Mouse (Mus musculus) cerebellum, postnatal 4 days (tissue): ENCODE measurements around the gene Sulf2.

Source experiments
- DNase-seq, 2 experiments: peaks; one replicate each; pipeline ENCODE4 v3.0.0; 2022; ENCODE audit warnings: low spot score in 2 of 2, mixed read lengths in 1 of 2

Gene Sulf2

DNA sequence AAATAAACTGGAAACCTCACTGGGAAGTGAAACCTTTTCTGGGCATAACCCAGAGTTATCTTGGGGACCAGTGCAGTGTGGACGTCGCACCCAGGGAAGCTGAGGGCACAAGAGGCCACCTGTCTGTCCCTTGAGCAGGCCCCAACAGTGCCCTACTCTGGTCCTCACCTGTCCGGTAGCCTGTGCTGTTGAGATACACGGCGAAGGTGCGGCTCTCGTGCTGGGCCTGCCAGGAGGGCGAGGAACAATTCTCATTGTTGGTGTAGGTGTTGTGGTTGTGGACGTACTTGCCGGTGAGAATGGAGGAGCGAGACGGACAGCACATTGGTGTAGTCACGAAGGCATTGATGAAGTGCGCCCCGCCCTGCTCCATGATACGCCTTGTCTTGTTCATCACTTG, 38.8 kb downstream of the Sulf2 start:
- no peak for DNase-seq

DNA sequence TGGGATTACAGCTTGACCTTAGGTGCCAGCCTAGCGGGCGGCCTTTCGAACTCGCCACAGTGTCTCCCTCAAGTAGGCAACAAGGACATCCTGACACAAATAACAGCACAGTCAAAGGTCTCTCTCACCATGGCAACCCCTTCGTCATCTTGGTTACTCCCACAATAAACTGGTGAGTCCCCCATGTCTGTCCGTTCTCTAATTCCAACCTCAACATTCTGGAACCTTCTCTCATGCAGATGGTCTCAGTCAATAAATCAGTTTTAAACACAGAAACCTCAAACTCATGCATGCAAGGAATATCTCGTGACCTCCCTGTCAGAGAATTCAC, 39.2 kb downstream of the Sulf2 start:
- DNase-seq = no peak

DNA sequence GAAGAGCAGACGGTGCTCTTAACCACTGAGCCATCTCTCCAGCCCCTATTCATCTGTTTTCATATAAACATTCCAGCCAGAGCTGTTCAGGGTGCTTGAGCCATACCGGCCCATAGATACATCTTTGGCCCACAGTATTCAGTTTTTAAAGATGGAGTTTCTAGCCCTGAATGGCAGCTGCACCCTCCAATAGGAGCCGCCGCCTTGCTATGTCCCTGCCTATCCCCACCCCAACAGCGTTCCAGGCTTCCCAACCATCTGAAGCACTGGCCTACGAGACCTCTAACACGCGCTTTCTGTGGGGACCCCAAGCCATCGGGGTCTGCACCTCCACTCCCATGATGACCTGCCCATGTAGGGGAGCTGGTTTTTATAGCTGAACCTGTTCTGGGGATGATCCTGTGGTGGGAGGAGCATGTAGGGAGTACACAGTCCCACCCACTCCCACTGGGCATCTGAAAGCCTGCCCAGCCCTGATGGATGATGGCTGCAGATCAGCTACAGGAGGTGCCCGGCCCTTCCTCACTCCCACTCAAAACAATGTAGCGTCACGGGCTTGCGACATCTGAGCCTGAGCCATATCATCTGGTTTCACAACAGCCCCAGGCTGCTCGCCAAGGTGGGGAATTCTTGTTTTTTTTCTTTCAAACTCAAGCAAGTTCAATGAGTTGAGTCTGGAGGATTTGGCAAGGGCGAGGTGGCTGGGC, 39.7 kb downstream of the Sulf2 start:
- DNase-seq = no peak

DNA sequence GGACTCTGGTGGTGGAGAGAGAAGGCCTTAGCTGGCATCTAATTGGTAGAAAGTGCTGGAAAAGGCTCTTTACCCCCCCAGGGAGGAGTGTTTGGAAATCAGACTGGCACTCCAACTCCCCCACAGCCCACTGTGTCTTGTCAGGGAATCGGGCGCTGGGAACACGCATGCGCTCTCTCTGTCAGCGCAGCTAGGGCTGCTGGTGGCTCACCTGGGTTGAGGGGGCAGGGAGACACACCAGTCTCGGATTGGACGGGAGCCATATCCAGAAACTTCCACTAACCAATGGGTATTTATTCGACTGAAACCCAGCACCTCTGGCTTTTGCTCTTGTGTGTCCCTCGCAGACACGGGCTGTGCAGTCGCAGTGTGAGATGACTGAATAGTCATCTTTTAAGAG, 42.5 kb downstream of the Sulf2 start:
- DNase-seq = no peak

DNA sequence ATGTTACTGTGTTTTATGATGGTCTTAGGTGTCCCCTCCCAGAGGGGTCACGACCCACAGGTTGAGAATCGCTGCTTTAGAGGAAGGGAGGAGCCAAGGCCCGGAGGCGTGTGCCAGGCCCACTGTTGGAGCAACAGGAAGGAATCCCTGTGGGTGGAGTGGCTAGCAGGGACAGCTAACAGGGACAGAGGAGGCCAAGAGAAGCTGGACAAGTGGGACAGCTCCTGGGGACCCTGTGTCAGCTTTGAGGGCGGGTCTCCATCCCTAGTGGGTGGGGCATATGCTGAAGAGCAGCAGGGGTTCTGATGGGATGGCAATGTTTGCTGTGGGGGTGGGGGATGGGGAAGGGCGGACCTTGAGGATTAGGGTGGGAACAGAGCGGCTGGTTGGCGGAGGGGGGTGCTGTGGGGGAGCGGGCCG, 43.6 kb downstream of the Sulf2 start:
- DNase-seq = no peak

DNA sequence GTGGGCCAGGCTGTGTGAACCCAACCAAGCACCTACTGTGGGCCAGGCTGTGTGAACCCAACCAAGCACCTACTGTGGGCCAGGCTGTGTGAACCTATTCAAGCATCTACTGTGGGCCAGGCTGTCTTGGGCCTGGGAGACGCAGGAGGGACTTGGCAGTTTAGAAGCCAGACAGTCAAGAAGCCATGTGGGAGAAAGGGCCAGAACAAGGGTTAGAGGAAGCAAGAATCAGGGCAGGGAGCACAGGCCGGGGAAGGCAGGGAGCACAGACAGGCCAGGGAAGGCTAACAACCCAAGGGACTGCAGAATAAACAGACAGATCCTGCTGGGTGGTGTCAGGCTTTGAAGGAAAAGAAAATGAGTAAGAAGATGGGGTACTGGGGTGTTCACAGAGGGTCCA, 44.2 kb downstream of the Sulf2 start:
- no peak for DNase-seq

DNA sequence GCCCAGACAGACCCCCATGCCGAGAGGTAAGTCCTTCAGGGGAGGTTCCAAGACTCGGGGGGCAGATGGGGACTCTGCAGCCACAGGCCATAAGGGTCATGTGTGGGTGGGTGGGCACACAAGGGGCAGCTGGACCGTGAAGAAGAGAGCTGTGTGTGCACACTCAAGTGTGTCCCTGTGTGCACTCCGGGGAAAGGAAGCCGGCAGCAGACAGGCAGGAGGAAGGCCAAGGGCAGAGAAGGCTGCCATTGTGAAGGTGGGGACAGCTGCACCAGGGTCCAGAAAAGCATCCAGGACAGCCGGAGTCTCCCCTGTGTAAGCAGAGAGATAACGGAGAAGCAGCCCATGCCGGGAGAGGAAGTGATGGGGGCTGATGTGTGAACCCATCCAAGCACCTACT, 44.7 kb downstream of the Sulf2 start:
- no peak for DNase-seq

DNA sequence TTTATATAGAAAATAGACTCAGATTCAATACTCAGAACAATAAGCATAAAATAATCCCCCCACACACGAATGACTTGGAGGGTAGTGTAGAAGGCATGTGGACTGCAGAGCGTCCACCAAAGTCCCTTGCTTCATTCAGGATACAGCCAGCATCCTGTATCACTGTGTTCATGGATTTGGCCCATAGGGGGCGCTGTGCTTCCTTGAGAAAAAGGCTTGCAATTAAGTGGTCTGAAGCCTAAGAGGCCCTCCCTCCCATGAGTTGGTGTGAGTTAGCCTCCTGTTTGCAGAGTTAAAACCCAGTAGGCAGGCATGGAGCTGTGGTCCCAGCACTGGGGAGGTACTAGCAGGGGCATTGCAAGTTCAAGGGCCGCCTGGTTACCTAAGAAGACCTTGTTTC, 47.1 kb downstream of the Sulf2 start:
- DNase-seq = peak; percentile 79 to 86

DNA sequence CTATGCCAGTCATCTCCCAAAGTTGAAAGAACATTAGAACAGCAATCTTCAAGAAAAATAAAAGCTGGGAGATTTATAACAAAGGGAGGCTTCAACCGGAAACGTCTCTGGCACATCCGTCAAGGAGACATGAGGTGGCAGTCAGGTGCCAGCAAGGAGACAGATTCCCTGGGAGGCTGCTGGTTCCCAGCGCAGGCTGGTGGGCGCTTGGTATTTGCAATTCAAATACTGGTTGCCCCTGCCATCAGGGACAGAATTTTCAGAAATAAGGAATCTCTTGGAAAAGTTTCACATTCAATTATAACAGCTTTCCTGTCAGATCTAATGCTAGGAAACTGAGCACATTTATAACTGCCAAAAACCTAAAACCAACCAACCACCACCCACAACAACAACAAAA, 47.6 kb downstream of the Sulf2 start:
- DNase-seq = no peak

DNA sequence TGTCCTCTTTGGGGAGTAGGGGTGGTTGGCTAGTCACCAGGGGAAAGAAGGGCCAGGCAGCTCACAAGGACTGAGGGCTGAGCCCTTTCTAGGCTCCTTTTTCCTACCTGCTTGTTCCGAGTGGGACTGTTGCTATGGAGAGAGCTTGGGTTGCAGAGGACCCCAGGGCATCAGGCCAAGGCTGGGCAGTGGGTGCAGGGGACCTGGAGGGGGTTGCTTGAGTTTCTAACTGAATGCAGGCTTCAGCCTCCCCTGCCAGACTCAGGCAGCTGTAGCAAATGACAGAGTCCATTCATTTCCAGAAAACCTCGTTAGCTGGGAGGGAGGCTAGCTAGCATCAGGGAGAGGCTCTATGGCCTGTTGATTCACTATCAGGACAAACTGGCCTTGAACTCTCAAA, 48.8 kb downstream of the Sulf2 start:
- DNase-seq = peak in 1 of 2 experiments; percentile 23

DNA sequence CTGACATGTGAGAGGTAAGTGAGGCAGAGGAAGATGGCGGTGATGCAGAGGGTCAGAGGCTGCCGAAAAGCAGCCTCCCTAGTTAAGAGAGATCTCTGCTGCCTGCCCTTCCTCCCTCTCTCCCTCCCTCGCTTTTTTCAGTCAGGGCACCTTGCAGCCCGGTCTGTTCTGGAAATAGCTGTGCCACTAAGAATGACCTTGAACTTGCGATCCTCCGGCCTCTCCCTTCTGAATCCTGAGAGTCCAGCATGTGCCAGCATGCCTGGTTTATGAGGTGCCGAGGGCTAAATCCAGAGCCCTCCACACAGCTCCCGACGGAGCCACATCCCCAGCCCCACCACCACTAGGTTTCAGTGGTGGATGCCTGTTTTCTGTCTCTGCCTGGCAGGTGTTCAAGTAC, 49.6 kb downstream of the Sulf2 start:
- DNase-seq = no peak

DNA sequence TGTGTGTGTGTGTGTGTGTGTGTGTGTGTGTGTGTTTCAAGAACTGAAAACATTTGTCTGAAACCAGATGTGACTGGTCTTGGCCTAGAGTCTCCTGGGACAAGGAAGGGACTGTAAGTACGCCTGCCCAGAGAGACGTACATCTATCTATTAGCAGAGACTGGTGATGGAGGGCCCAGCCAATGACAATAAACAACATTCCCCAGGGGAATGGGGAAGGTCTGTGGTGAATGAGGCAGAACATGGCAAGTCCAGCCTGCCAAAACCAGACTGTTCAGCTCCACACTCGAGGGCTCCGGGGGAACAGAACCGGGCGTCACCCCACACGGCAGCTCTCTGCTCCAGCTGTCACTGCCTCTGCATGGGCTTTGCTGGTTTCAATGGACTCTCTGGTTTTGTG, 52.6 kb downstream of the Sulf2 start:
- DNase-seq = no peak

DNA sequence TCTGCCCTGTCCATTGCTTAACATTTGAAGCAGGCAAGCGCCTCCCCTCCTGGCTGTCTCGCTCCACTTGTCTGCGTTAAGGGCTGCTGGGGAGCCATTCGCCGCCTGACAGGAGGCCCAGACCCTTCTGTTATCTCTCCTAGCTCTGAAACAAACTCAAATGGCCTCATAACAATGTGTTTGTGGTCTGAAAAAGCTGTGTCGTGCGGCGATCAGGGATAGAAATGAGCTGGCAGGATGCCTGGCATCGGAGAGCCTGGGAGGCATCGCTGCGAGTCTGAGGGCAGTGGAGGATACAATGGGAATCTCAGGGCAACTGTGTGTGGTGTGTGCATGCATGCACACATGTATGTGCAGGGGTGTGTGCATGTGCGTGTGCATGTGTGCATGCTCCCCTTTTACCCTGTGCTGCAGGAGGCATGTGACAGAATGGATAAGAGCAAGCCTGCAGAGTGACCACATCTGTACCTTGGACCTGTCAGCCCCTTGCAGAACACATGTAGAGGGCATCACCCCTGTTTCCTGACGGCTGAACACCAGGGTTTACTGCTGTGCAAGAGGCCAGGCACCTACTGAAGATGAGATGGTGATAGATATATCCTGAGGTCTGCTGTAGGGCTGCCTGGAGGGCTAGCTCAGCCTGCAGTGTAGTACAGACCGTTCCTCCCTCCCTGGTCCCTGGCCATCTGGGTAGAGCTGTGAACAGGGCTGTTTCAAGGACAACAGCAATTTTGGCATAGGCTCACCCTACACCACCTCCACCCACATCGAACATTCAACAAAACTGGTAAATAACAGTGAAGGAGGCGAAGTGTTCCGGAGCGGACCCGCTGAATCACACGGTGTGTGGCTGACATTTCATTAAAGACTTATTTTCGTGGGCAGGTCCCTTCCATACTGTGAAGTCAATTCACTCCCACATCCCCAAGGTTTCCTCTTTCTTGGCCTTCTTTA, 54.9 kb downstream of the Sulf2 start:
- no peak for DNase-seq

DNA sequence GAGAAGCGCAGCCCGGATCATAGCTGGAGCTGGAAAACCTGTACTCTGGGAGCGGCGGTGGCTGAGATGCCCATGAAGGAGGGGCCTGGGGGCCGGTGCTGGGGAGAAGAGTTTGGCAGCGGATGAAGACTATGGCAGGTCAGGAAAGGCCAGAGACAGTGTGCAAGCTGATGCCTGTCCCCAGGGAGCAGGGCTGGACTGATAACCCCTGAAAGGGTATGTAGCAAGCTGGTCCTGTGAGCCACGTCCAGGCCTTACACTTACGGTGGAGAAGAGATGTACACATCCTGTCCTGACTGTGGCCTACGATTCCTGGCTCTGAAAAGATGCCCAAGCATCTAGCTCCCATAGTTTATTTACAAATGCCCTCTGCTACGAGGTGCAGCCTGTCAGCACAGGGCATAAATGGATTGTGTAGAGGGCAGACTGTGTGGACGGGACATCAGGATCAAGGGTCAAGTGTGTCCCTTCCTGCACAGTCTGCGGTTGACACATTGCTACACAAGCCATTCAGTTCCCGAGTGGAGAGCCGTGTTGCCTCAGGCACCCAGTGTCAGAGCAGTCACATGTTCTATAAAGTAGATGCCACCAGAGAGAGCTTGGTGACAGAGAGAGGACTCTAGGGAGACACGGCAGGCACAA, 57.0 kb downstream of the Sulf2 start:
- no peak for DNase-seq

DNA sequence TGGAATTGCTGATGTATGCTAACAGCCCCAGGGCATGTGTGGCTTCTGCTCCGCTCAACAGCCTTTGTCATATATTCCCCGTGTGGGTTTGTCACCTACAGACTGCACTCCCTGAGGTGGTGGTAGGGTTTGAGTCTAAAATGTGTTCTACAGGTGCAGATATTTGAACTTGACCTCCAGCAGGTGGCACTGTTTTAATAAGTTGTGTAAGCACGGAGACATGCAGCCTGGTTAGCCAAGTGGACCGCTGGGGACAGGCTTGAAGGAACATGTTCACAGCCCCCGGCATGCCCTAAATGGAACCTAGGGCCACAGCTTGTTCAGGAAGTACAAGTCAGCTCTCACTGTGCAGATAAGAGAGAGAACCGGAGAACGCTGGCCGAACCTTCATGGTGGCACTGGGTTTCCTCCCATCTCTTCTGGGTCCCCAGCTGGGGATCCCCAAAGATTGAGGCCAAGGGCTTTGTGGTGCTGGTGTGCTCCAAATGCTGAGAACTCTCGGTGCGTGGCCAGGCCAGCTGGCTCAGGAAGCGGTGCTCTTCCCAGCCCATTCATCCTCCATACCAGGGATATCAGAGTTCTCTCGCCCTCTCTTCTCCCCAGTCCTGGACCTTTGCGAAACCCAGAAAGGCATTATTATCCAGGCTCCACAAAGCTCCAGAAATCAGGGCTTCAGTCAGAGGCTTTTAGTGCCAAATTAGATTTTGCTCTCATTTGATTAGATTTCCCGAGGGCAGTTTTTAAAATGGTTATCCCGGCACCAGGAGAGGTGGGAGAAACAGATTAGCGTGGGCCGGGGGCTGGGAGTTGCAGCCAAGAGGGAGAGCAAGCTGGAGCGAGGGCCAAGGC, 57.8 kb downstream of the Sulf2 start:
- no peak for DNase-seq

DNA sequence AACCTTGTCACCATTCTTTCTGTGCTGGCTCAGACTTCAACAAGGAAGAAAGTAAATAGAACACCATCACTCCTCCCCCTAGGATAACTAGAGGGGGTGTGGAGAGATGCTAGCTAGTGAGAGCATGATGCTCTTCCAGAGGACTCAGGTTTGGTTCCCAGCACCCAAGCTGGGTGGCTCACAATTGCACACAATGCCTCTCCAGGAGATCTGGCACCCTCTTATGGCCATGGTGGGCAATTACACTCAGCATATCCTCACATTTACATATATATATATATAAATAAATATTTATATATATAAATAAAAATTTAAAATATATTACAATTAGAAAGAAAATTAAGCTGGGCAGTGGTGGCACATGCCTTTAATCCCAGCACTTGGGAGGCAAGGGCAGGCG, 58.6 kb downstream of the Sulf2 start:
- no peak for DNase-seq

DNA sequence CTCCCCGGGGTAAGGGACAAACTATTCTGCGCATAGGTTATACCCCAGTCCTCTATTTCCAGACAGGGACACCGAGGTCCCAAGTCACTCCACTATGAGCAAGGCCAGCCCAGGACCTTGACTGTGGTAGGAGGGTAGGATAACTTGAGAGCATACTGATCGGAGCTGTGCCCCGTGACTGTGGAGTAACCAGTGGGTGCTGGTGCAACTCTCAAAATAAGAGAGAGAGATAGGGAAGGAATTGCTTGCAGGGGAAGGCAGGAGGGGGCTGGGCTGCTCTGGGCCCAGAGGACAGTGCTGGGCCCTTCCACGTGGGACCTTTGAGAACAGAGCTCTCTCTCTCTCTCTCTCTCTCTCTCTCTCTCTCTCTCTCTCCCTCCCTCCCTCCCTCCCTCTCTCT, 59.2 kb downstream of the Sulf2 start:
- DNase-seq = no peak

DNA sequence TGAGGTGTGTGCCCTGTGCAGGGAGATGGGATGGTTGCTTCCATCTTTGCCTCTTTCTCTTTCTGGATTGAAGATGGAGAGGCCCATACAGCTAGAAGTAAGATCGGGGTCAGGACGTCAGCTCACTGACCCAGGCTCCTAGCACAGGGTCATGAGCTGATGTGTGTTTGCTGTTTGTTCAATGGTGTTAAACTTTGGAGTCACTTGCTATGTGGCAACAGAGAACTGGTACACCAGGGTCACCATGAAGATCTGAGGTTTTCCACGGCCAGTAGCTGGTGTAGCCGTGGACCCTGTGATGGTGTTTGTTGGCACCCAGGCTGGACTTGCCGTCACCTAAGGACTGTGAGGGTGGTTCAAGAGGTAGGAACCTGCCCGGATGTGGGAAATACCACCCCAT, 63.1 kb downstream of the Sulf2 start:
- DNase-seq = no peak

DNA sequence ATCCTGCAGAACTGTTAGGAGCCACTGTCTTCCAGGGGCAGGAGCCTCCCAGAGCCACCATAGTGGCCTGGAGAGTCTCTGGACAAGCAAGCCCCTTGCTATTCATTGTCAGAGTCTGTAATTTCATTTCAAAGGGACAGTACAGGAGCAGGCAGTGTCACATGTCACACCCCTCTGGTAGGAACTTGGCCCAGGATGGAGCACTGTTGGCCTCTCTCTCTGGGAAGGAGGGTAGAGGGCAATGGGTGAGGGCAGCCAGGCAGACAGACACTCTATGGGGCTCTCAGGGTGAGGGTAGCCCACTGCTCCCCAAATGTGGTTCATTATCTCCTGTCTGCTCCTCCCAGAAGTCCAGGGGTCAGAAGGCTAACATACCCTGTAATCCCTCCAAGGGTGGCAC, 63.9 kb downstream of the Sulf2 start:
- DNase-seq = no peak

DNA sequence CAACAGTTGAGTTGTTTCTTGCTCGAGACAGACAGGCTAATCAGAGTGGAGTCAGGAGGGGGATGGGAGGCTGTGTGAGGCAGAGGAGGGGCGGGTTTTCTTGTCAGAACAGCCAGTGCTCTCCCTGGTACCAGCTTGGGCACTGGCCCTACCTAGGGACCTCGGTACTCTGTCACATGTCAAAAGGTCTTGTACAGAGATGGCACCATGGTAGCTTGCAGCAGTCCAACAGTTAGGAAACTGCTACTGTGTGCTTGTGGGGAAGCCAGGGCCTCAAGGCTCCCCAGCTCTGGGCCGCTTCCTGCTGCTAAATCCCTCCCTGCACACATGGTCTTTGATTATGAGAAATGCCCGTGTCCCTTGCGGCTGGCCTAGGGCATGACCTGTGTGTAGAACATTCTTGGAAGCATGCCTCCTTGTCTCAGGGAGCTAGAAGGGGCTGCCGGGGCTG, 65.3 kb downstream of the Sulf2 start:
- no peak for DNase-seq

DNA sequence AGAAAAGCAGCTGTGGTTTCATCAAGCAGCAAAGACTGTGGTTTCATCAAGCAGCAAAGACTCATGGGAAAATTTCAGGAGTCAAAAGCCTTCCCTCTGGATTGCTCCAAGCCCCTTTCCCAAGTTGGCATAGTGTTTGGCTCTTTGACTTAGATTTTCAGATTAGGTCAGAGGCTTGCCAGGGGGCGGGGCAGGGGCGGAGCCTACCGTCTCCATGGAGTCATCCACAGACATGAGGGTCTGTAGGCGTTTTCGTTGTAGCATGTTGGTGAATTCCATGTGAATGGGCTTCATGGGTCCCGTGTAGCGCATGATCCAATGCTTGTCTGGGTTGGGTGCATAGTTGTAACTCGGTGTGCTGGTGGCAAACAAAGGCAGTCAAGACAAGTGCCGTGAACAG, 66.5 kb downstream of the Sulf2 start:
- DNase-seq = no peak
